Mouse (Mus musculus) megakaryocyte, embryonic 14.5 days (primary cell): ENCODE measurements around the gene Pabpc1l.

ENCODE experiments used
- FLI1 ChIP-seq: IDR thresholded peaks from 2 replicates; pipeline ENCODE4 v1.6.1; 2012; ENCODE audit warnings: low read length, inconsistent platforms, mixed read lengths
- GATA1 ChIP-seq: IDR thresholded peaks from 3 replicates; pipeline ENCODE4 v1.6.1; 2012; ENCODE audit warnings: mixed read lengths, low read length, inconsistent platforms, borderline replicate concordance

- peak; percentile 29; the same call in 1 of the 3 replicates for TF ChIP-seq GATA1
- TF ChIP-seq FLI1: no peak
Observed at GRCm38 (mm10) chr2:164038407-164039028, 13.3 kb downstream of the Pabpc1l start.
